Mouse (Mus musculus): ENCODE measurements around the gene Cfap299.

Cfap299 gene

GRCm38 (mm10) chr5:98380360-98380759 lies 51.3 kb downstream of the Cfap299 start:
- DNase-seq = no peak

- DNase-seq = no peak
Observed at GRCm38 (mm10) chr5:98387054-98387453, 58.0 kb downstream of the Cfap299 start.

GRCm38 (mm10) chr5:98402165-98402564 lies 73.1 kb downstream of the Cfap299 start:
- DNase-seq = no peak

GRCm38 (mm10) chr5:98410060-98410459 lies 81.0 kb downstream of the Cfap299 start:
- DNase-seq = no peak

- DNase-seq = no peak
Observed at GRCm38 (mm10) chr5:98416385-98417145, 87.5 kb downstream of the Cfap299 start.

GRCm38 (mm10) chr5:98424965-98425364 lies 95.9 kb downstream of the Cfap299 start:
- DNase-seq = no peak

GRCm38 (mm10) chr5:98426112-98426511 lies 97.0 kb downstream of the Cfap299 start:
- no peak for DNase-seq

GRCm38 (mm10) chr5:98430060-98430459 lies 101.0 kb downstream of the Cfap299 start:
- DNase-seq = no peak

- DNase-seq = no peak
Observed at GRCm38 (mm10) chr5:98438686-98439085, 109.6 kb downstream of the Cfap299 start.

GRCm38 (mm10) chr5:98446771-98447462 lies 117.8 kb downstream of the Cfap299 start:
- DNase-seq = no peak

GRCm38 (mm10) chr5:98449873-98450272 lies 120.8 kb downstream of the Cfap299 start:
- no peak for DNase-seq

- DNase-seq = no peak
Observed at GRCm38 (mm10) chr5:98466882-98467535, 137.9 kb downstream of the Cfap299 start.

GRCm38 (mm10) chr5:98470052-98470451 lies 140.9 kb downstream of the Cfap299 start:
- DNase-seq = no peak

GRCm38 (mm10) chr5:98476539-98476938 lies 147.4 kb downstream of the Cfap299 start:
- no peak for DNase-seq

GRCm38 (mm10) chr5:98477261-98477660 lies 148.2 kb downstream of the Cfap299 start:
- no peak for DNase-seq

- DNase-seq = no peak
Observed at GRCm38 (mm10) chr5:98483507-98483906, 154.4 kb downstream of the Cfap299 start.

GRCm38 (mm10) chr5:98485189-98485588 lies 156.1 kb downstream of the Cfap299 start:
- DNase-seq = no peak

- no peak for DNase-seq
Observed at GRCm38 (mm10) chr5:98498317-98498716, 169.2 kb downstream of the Cfap299 start.

- DNase-seq = no peak
Observed at GRCm38 (mm10) chr5:98516214-98516613, 187.1 kb downstream of the Cfap299 start.

GRCm38 (mm10) chr5:98520118-98520517 lies 191.0 kb downstream of the Cfap299 start:
- DNase-seq = no peak

GRCm38 (mm10) chr5:98522270-98522977 lies 193.3 kb downstream of the Cfap299 start:
- no peak for DNase-seq

- DNase-seq = no peak
Observed at GRCm38 (mm10) chr5:98523050-98523449, 193.9 kb downstream of the Cfap299 start.

- DNase-seq = no peak
Observed at GRCm38 (mm10) chr5:98523783-98524182, 194.7 kb downstream of the Cfap299 start.

All from thymus, postnatal 14 days (tissue).